Mouse (Mus musculus) olfactory bulb, adult 2 months (tissue): ENCODE measurements around the gene Abcf2.

ENCODE experiments used
- CTCF ChIP-seq: fragments of 200-500 bp; IDR thresholded peaks from 2 replicates; pipeline ENCODE4 v1.5.1; 2012; ENCODE audit warnings: low read depth, mild to moderate bottlenecking, low read length, moderate library complexity; ENCODE audit not compliant: insufficient read depth
- POLR2A ChIP-seq: fragments of 200-500 bp; IDR thresholded peaks from 2 replicates; pipeline ENCODE4 v1.6.1; 2012; ENCODE audit warnings: mild to moderate bottlenecking, low read depth, low read length, moderate library complexity; ENCODE audit not compliant: insufficient read depth

DNA sequence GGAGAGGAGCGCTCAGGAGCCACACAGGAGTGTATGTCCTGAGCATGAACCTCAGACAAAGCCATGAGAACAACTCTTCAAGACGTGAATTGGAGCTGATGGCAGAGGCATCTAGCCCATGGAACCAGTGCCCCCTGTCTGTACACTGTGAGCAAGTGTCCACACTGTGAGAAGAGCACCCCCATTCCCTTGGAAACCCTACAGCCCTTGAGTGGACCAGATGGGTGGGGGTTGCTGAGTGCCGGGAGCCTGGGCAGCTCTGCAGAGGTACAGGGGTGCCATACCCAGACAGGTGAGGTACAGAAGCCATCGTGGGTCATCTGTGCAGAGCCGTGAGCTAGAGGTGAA is 35.0 kb upstream of the Abcf2 start:
- TF ChIP-seq CTCF (no peak), POLR2A (no peak)
